Mouse (Mus musculus): ENCODE measurements around the gene Slc30a9. TPM values are rescaled to one million over a fixed set of nuclear protein-coding genes. Genes with fewer than 3 reads are reported as not detected.

Gene Slc30a9
- polyA plus RNA-seq (2012; rRNA removed) = 40.3 and 65.9 TPM in 2 replicates

GRCm38 (mm10) chr5:67306698-67307521 is at the start of gene Slc30a9:
Slc30a9 (plus strand) TSS chr5:67306955.

GRCm38 (mm10) chr5:67260531-67261371 is 46.0 kb upstream of the Slc30a9 start, which contains the start of gene Tmem33:
Tmem33 (plus strand) TSS chr5:67260565.

Other genes with a start within 250 kb of the Slc30a9 start
- gene Phox2b, start 207.7 kb upstream of the Slc30a9 start, polyA plus RNA-seq (2012; rRNA removed) = 2.7 and 5.7 TPM in 2 replicates
- gene Tmem33, start 46.4 kb upstream of the Slc30a9 start, polyA plus RNA-seq (2012; rRNA removed) = 34.9 and 59.9 TPM in 2 replicates
- 4.4 and 4.9 TPM in 2 replicates for gene Bend4, start 121.4 kb downstream of the Slc30a9 start, polyA plus RNA-seq (2012; rRNA removed)